Mouse (Mus musculus): ENCODE data around the gene Calr4.

GRCm38 (mm10) chr4:109193886-109194285 is 40.4 kb upstream of the Calr4 start:
- TF ChIP-seq POLR2A (IDR thresholded peaks at IDR 0.05; ENCODE audit: extremely low read depth, insufficient read depth, low read length) (no peak), CTCF (IDR thresholded peaks at IDR 0.05; ENCODE audit: extremely low read depth, insufficient read depth, low read length) (no peak)

Data from cortical plate, adult 2 months (tissue).